Mouse (Mus musculus): ENCODE data around the gene Map2k5. TPM values are rescaled to one million over a fixed set of nuclear protein-coding genes. Genes with fewer than 3 reads are reported as not detected.
A peak's percentile ranks its signal among the peaks of the same experiment; 100 is the strongest.

Map2k5 gene
- polyA plus RNA-seq, 1 experiment from 2014 or later = 37.3 TPM

DNA sequence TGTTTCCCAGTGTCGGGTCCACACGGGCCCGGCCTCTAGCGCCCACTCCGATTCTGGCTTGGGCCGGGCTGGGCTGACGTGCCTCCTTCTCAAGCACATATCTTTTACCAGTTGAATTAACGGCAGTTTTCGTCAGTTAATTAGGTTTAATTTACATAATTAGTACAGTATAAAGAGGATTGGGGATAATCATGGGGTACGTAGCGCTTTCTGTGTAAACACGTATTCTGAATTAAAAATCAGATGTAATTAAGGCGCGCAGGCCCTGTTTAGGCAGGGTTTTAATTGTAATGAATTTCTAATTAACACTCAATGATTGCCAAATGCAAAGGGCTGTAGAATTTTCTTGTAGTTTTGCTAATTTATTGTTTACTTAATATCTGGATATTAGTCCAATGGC, 225.8 kb downstream of the Map2k5 start:
- ATAC-seq (ENCODE audit: insufficient read depth) (no peak), DNase-seq (no peak)
- 25% methylated on average over 14 of the region's 14 CpGs for WGBS

DNA sequence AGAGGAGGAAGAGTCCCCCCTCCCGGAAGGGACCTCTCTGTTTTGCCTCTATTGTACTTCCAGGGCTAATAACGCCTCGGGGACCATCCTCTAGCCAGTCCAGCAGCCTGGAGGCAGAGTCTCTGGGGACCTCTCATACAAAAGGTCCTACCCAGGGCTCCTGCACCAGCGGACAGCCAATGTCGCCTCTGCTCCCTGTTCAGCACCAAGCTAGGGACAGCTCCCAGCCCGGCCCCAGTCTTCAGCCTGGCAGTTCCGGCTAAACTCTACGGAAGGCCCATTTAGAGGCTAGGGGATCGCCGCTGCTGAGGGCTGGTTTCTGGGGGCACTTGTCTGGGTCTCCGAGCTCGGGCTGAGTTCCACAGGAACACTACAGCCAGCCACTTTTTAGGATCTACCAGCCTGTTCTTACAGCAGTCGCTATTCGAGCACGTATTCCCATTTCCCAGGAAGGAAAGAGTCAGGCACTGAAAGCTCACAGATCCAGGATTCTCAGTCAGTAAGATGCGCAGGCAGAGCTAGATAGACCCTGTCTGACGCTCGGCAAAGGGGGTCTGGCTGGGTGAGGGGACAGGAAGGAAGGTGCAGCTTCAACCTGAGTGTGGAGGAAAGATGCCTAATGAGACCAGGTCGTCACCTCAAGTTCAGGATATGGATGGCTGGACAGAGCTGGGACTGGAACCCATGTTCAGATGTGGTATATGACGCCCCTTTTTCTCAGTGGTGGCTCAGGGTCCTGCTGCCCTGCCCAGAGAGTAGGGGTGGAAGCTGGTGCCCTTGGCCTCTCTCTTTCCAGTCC, 226.4 kb downstream of the Map2k5 start:
- DNase-seq (peak; percentile 94), ATAC-seq (ENCODE audit: insufficient read depth) (peak; percentile 73)
- Histone ChIP-seq H3K36me3 (ENCODE audit: insufficient read depth) (no peaks in the 10 kb centered on the region), H3K4me2 (no peak overlapping the region), H3K9me3 (ENCODE audit: low read depth, low read length) (peaks cover 4% of the 10 kb centered on the region; the same call in 1 of the 2 replicates), H3K27me3 (ENCODE audit: insufficient read depth, low read length) (peaks cover 75% of the 10 kb centered on the region), H3K27ac (ENCODE audit: low read depth) (no peak overlapping the region), H3K4me3 (ENCODE audit: low read depth, low read length) (no peak overlapping the region), H3K9ac (no peak overlapping the region), H3K4me1 (ENCODE audit: insufficient read depth) (no peaks in the 10 kb centered on the region)
- 2% methylated on average over 20 of the region's 20 CpGs for whole genome bisulfite sequencing
- TF ChIP-seq CTCF (IDR thresholded peaks at IDR 0.05; ENCODE audit: low read depth) = no peak

More for the DNA sequence above, 225.8 kb downstream of the Map2k5 start:
- no peak overlapping the region for H3K4me2 ChIP-seq
- H3K9me3 ChIP-seq (ENCODE audit: low read depth, low read length) = peaks cover 4% of the 10 kb centered on the region; the same call in 1 of the 2 replicates
- H3K27me3 ChIP-seq (ENCODE audit: insufficient read depth, low read length) = peaks cover 68% of the 10 kb centered on the region
- H3K4me1 ChIP-seq (ENCODE audit: insufficient read depth) = no peaks in the 10 kb centered on the region
- H3K36me3 ChIP-seq (ENCODE audit: insufficient read depth) = no peaks in the 10 kb centered on the region
- no peak overlapping the region for H3K27ac ChIP-seq (ENCODE audit: low read depth)
- no peak overlapping the region for H3K9ac ChIP-seq
- H3K4me3 ChIP-seq (ENCODE audit: low read depth, low read length) = no peak overlapping the region
- no peak for TF ChIP-seq CTCF (IDR thresholded peaks at IDR 0.05; ENCODE audit: low read depth)

DNA sequence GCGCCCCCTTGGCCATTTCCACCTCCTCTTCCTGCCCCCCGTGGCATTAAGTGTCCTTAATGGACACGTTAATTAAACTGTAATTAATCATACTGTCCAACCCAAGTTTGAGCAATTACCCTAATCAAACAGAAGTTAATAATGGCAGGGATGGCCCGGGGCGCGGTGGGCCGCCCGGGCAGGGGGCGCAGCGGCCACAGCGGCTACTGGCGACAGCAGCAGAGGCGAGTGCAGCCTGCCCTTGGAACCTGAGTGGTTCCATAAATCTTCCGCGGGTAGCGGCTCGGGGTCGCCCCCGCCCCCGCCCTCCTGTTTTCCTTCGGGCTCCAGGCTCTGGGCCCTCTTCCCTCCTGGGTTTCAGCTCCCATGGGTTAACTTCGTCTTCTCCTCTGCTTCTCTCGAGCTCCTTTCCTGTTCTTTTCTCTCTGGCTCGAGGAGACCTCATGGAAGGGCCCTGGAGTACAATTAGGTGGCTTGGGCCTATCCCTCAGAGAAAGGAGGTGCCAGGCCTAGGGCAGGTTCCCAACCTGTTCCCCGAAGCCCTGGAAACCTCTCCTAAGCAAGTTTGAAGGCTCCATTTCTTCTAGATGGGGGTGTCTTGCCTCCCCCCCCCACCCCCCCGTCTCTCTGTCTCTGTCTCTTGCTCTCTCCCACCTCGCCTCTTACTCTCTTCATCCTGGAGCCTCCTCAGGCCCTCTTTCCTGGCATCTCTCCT, 227.5 kb downstream of the Map2k5 start:
- Histone ChIP-seq H3K36me3 (ENCODE audit: insufficient read depth) (no peaks in the 10 kb centered on the region), H3K4me3 (ENCODE audit: low read depth, low read length) (no peak overlapping the region), H3K9ac (no peak overlapping the region), H3K9me3 (ENCODE audit: low read depth, low read length) (peaks cover 4% of the 10 kb centered on the region; the same call in 1 of the 2 replicates), H3K27ac (ENCODE audit: low read depth) (no peak overlapping the region), H3K4me2 (no peak overlapping the region), H3K27me3 (ENCODE audit: insufficient read depth, low read length) (peaks cover 85% of the 10 kb centered on the region), H3K4me1 (ENCODE audit: insufficient read depth) (no peaks in the 10 kb centered on the region)
- ATAC-seq (ENCODE audit: insufficient read depth) (no peak), DNase-seq (no peak)
- no peak for TF ChIP-seq CTCF (IDR thresholded peaks at IDR 0.05; ENCODE audit: low read depth)
- 2% methylated on average over 26 of the region's 27 CpGs for WGBS

DNA sequence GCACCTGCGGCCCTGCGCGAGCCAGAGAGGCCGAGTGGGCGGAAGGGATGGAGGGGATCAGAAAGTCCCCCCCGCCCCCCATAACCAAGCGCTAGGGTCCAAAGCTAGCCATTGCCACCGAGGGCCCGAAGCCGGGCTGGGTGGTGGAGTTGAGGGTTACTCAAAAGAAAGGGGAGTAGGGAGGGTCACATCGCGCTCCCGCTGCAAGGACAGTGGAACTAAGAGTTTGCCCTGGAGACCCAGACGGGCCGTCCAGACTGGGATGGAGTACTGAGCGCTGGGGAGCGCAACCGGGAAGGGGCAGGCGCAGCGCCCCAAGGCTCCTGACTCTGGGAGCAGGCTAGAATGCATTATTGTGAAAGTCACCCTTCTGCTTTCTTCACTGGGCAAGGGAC, 228.3 kb downstream of the Map2k5 start:
- H3K27me3 ChIP-seq (ENCODE audit: insufficient read depth, low read length) = peaks cover 94% of the 10 kb centered on the region
- H3K9ac ChIP-seq = no peak overlapping the region
- H3K9me3 ChIP-seq (ENCODE audit: low read depth, low read length) = peaks cover 4% of the 10 kb centered on the region; the same call in 1 of the 2 replicates
- H3K4me3 ChIP-seq (ENCODE audit: low read depth, low read length) = peak overlapping the region; percentile 45
- peak overlapping the region; percentile 75 for H3K4me2 ChIP-seq
- no peak overlapping the region for H3K27ac ChIP-seq (ENCODE audit: low read depth)
- no peak for DNase-seq
- no peaks in the 10 kb centered on the region for H3K36me3 ChIP-seq (ENCODE audit: insufficient read depth)
- H3K4me1 ChIP-seq (ENCODE audit: insufficient read depth) = no peaks in the 10 kb centered on the region
- WGBS = 2% methylated on average over 18 of the region's 20 CpGs
- no peak for TF ChIP-seq CTCF (IDR thresholded peaks at IDR 0.05; ENCODE audit: low read depth)
- ATAC-seq (ENCODE audit: insufficient read depth) = no peak

DNA sequence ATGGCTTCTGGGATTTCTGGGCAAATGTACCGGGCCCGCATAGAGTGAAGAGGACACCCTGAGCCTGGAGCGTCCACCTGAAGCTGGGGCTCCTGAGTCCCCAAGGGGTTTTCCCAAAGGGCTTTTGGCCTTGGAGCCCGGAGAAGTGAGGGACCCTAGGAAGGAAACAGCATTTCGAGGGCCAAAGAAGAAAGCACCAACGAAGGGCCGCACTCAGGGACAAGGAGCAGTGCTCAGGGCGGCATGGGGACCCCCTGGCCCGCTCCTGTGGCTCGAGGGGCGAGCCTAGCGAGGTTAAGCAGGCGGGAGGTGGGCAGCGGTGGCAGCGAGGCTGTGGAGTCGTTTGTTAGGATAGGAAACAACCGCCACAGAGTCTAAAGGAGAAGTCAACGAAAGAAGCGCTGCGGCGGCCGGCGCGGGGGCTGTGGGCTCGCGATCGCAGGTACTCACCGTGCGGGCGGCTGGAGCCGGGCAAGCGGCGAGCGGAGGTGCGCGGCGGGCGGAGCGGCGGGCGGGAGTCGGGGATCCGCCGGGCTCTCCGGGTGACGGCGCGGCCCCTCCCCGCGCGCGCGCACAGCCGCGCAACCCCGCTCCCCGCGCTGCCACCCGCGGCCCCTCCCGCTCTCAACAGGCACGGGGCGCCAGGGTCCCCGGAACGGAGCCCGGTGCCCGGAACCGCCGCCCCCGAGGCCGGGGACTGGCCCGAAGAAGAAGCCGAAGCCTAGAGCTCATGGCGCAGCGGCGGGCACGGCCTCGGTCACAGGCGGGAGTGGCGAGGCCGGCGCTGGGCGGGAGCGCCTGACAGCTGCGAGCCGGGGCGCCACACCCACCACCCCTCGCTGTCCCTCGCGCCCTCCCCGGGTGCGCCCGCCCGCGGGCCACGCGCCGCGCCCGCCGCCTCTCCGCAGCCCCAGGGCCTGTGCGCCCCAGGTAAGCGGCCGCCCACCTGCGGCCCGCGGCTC, 229.0 kb downstream of the Map2k5 start, which contains the start of gene Skor1:
Skor1 (minus strand) TSS at position 552 of the 962 bp plus-strand sequence.
- peaks cover 3% of the 10 kb centered on the region; the same call in 1 of the 2 replicates for H3K9me3 ChIP-seq (ENCODE audit: low read depth, low read length)
- H3K27me3 ChIP-seq (ENCODE audit: insufficient read depth, low read length) = peaks cover 100% of the 10 kb centered on the region
- TF ChIP-seq CTCF (IDR thresholded peaks at IDR 0.05; ENCODE audit: low read depth) = no peak
- no peaks in the 10 kb centered on the region for H3K4me1 ChIP-seq (ENCODE audit: insufficient read depth)
- no peak within 1 kb of the TSS for H3K9ac ChIP-seq
- under 1% methylated on average over 91 of the region's 108 CpGs for WGBS
- H3K4me2 ChIP-seq = peak within 1 kb of the TSS; percentile 75
- H3K4me3 ChIP-seq (ENCODE audit: low read depth, low read length) = peak within 1 kb of the TSS; percentile 45
- H3K27ac ChIP-seq (ENCODE audit: low read depth) = no peak within 1 kb of the TSS
- ATAC-seq (ENCODE audit: insufficient read depth) (no peak), DNase-seq (no peak)
- H3K36me3 ChIP-seq (ENCODE audit: insufficient read depth) = no peaks in the 10 kb centered on the region

DNA sequence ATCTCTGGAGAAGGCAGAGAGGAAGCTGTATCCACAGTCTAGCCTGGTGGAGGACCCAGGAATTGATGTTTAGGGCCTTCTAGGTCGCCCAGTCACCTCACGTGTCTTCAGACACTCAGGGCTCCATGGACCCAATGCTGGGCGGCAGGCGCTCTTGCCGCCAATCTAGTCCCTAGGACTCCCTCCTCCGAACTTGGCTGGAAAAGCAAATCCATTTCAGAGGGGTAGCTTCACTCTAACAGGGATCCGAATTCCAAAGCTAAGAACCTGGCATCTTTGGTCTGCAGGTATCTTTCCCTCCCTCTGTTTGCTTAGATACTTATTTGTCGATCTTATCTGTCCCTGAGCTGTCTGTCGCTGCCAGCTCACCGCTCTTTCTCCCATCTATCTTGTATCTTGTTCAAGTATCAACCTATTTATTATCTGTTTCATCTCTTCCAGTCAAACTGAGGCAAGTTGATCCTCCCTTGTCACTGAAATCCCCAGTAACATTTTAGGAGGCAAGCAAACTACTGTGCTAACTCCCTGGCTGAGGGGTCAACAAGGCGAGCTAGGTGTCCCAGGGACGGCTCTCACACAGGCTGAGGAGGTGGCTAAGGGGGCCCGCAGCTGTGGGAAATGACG, 229.8 kb downstream of the Map2k5 start:
- H3K27ac ChIP-seq (ENCODE audit: low read depth) = no peak overlapping the region
- no peak for ATAC-seq (ENCODE audit: insufficient read depth)
- H3K4me3 ChIP-seq (ENCODE audit: low read depth, low read length) = no peak overlapping the region; the same call in 1 of the 2 replicates
- H3K9ac ChIP-seq = no peak overlapping the region
- peaks cover 100% of the 10 kb centered on the region for H3K27me3 ChIP-seq (ENCODE audit: insufficient read depth, low read length)
- H3K4me1 ChIP-seq (ENCODE audit: insufficient read depth) = no peaks in the 10 kb centered on the region
- TF ChIP-seq CTCF (IDR thresholded peaks at IDR 0.05; ENCODE audit: low read depth) = no peak
- H3K36me3 ChIP-seq (ENCODE audit: insufficient read depth) = no peaks in the 10 kb centered on the region
- H3K9me3 ChIP-seq (ENCODE audit: low read depth, low read length) = no peaks in the 10 kb centered on the region
- H3K4me2 ChIP-seq = no peak overlapping the region
- WGBS = under 1% methylated on average over 14 of the region's 14 CpGs
- DNase-seq = no peak
